Mouse (Mus musculus) thymus, adult 18-20 months (tissue): ENCODE data around the gene Serinc2.
"Not testable (repeated sequence)": the region's sequence is repeated elsewhere in the genome, so short reads cannot be mapped to it uniquely, and the experiment has no call there.

ENCODE experiments used
- DNase-seq, 2 experiments: peaks; one replicate each; pipeline ENCODE4 v3.0.0; 2022; ENCODE audit warnings: mixed read lengths in 2 of 2

Gene Serinc2

GRCm38 (mm10) chr4:130252441-130253157 lies 26.4 kb downstream of the Serinc2 start:
- no peak for DNase-seq

GRCm38 (mm10) chr4:130251763-130252162 lies 27.2 kb downstream of the Serinc2 start:
- no peak for DNase-seq

GRCm38 (mm10) chr4:130251172-130251705 lies 27.8 kb downstream of the Serinc2 start:
- no peak for DNase-seq

- DNase-seq: no peak
Measured at GRCm38 (mm10) chr4:130248636-130249035, 30.4 kb downstream of the Serinc2 start.

- DNase-seq: no peak
Measured at GRCm38 (mm10) chr4:130246132-130246531, 32.9 kb downstream of the Serinc2 start.

GRCm38 (mm10) chr4:130244749-130245148 lies 34.3 kb downstream of the Serinc2 start:
- DNase-seq: no peak

GRCm38 (mm10) chr4:130243621-130244020 lies 35.4 kb downstream of the Serinc2 start:
- DNase-seq: not testable (repeated sequence)

GRCm38 (mm10) chr4:130242956-130243355 lies 36.0 kb downstream of the Serinc2 start:
- DNase-seq: no peak

GRCm38 (mm10) chr4:130240695-130241094 lies 38.3 kb downstream of the Serinc2 start:
- no peak for DNase-seq

GRCm38 (mm10) chr4:130237607-130238006 lies 41.4 kb downstream of the Serinc2 start:
- DNase-seq: no peak

- no peak for DNase-seq
Measured at GRCm38 (mm10) chr4:130236361-130236760, 42.6 kb downstream of the Serinc2 start.

- no peak for DNase-seq
Measured at GRCm38 (mm10) chr4:130224071-130224470, 54.9 kb downstream of the Serinc2 start.

GRCm38 (mm10) chr4:130222179-130222578 lies 56.8 kb downstream of the Serinc2 start, which contains the start of gene Gm853:
TSS of gene Gm853 (minus strand) at chr4:130222401.
- no peak for DNase-seq

GRCm38 (mm10) chr4:130220176-130220575 lies 58.8 kb downstream of the Serinc2 start:
- DNase-seq: no peak

GRCm38 (mm10) chr4:130215392-130215791 lies 63.6 kb downstream of the Serinc2 start:
- no peak for DNase-seq

- no peak for DNase-seq
Measured at GRCm38 (mm10) chr4:130213857-130214256, 65.1 kb downstream of the Serinc2 start.

GRCm38 (mm10) chr4:130213197-130213596 lies 65.8 kb downstream of the Serinc2 start:
- DNase-seq: no peak

GRCm38 (mm10) chr4:130212421-130212820 lies 66.6 kb downstream of the Serinc2 start:
- no peak for DNase-seq

GRCm38 (mm10) chr4:130211870-130212269 lies 67.1 kb downstream of the Serinc2 start:
- no peak for DNase-seq
